Mouse (Mus musculus): ENCODE measurements around the gene Nagpa.

Nagpa gene

DNA sequence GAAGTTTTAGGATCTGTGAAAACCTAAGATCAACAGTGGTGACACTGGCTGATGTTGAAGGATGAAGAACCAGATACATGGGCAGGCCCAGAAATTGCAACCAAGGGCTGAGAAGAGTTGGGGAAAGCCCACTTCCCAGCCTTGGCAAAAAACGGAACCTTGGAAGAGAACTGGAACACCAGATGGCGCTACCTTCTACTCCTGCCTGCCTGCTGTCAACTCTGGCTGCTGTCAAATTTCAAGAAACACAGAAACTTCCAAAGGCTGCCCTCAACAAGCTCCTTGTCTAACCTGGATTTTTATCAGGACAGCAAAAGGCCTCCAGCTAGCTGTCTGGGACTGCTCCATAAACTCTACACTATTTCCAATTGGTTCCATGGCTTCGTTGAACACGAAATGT is 1.1 kb downstream of the Nagpa start:
- peak; percentile 33 for DNase-seq (ENCODE audit: extremely low spot score, low read depth, low spot score)

DNA sequence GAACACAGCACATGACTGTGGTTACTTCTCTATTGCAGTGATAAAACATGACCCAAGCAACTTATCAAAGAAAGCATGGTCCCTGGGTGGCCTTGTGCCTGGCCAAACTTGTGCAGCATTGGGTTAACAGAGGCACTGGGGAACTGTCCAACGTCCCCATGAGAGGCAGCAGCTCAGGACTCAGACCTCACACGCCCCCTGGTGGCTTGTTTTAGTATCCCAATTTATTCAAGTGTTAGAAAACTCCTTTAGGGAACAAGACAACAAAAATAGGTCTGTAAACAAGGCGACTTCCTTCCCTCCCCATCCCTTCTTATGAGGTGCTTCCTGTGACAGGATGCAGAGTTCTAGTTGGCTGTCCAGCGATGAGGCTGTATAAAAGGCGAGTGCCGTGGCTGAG is 8.7 kb downstream of the Nagpa start:
- peak; percentile 30 for DNase-seq (ENCODE audit: extremely low spot score, low read depth, low spot score)

DNA sequence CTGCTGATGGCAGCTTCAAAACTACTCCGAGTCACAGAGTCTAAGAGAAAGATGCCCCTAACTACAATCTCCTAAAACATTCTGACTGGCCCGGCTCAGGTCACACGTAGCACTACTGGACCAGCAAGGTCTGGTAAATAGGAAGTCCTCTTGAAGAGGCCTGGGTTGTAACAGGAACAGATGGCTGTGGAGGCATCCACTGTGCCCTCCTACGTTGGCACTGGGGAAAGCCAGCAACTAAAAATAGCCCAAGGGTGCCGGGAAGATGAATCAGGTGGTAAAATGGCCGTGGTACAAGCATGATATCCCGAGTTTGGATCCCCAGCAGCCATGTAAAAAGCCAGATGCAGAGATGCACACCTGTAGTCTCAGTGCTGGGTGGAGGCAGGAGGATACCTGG is 17.6 kb downstream of the Nagpa start:
- no peak for DNase-seq (ENCODE audit: extremely low spot score, low read depth, low spot score)

DNA sequence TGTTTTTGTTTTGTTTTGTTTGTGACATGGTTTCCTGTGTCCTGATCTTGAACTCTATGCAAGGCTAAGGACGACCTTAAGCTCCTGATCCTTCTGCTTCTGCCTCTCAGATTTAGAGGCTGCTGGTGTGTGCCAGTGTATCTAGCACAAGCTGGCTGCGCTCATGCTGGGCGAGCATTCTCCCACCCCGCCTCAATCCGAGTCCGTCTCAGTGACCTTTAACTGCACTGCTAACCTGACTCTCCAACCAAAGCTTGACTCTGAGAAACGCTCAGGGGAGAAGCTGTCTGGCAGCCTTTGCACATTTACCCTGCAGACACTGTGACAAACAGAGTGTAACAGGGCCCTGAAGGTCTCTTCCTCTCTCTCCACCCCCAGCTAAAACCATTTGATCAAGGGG is 18.1 kb downstream of the Nagpa start:
- no peak for DNase-seq (ENCODE audit: extremely low spot score, low read depth, low spot score)

DNA sequence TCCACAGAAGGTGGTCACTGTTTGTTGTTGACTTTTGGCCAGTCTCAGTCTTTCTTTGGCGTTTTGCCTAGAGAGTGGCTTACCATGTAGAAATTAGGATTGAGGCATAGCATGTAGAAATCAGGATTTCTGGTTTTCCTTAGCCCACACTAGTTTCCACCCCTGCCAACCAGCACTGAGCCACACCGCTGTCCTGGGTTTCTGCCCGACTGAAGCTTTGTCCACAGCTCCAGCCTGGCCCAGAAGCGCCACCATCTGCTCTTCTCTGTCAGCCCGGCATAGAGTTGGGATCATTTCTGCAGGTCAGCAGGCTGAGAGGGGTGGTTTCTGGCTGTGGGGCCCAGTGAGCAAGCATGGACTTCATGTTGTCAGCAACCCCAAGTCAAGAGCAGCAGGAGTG is 18.9 kb downstream of the Nagpa start:
- DNase-seq (ENCODE audit: extremely low spot score, low read depth, low spot score), result no peak

DNA sequence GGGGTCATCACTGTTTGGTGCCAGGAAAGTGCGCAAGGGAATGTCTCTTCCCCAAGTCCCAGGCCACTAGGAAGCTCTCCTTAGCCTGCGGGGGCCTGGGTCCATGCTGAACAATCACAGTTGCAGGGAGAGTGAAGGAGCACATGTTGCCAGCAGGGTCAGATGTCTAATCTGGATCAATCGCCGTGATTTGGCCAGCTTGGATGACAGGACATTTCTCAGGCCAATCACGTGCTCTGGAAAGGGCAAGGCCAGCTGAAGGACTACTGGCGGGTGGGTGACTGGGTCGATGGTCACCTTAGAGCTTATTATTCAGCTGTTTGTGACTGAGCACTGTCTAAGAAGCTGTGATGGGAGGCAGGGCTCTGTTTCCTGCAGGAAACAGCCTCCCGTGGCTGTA is 19.7 kb downstream of the Nagpa start:
- no peak for DNase-seq (ENCODE audit: extremely low spot score, low read depth, low spot score)

DNA sequence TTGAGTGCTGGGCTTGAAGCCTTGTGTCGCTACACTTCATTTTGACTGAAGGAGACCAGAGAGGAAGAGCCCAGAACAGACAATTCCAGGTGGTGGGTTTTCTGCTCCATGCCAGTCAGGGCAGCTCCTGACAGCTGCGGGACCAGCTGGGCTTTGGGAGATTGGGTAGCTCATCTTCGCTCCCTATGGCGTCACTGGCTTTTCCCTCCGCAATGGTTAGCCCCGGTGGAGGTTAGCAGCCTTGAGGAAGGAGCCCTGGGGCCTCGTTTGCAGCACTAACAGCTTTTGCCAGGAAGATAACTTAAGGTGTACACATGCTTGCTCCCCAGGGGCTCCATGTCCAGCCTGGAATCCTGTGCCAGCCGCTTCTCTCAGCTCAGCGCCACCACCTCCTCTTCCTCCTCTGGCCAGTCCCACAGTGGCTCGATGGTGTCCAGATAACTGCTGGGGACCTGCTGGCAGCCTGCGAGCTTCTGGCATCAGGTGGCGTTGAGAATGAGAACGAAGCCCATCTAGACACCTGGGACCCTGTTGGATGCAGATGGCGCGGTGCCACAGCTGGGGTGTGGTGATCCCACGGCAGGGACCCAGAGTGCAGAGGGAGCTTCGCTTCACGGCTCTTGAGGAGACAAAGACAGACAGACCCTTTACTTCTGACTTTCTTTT is 20.4 kb downstream of the Nagpa start:
- no peak for DNase-seq (ENCODE audit: extremely low spot score, low read depth, low spot score)

DNA sequence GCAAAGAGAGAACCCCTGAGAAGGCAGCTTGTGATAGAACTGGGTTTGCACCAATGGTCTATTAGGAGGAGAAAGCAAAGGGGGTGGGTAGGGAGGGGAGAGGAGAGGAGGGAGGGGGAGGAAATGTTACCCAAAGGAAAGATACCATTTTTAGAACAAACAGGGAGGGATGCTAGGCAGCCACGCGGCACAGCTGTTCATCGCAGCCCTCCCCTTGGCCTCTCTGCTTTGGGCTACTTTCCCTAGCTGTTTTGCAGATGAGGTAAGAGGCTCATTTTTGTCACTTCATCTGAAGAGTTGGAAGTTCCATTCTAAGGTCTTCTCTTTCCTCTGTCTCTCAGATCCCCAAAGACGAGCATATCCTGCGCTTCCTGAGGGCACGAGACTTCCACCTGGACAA is 31.2 kb downstream of the Nagpa start:
- DNase-seq (ENCODE audit: extremely low spot score, low read depth, low spot score), result no peak

DNA sequence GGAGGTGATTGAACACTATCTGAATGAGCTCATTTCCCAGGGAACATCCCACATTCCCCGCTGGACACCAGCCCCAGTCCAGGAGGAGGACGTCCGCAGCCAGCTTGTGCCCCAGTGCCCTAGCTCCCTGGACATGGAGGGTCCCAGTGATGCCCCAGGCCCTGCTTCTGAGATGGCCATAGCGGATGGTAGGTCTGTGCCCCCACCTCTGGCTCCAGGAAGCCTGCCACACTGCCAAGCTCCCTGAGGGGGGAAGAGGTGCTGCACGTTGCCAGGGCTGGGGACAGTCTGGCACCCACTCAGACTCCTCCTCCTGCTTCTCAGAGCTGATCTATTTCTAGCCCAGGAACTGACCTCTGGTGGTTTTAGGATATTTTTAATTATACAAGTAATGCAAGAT is 35.0 kb downstream of the Nagpa start:
- DNase-seq (ENCODE audit: extremely low spot score, low read depth, low spot score), result no peak

DNA sequence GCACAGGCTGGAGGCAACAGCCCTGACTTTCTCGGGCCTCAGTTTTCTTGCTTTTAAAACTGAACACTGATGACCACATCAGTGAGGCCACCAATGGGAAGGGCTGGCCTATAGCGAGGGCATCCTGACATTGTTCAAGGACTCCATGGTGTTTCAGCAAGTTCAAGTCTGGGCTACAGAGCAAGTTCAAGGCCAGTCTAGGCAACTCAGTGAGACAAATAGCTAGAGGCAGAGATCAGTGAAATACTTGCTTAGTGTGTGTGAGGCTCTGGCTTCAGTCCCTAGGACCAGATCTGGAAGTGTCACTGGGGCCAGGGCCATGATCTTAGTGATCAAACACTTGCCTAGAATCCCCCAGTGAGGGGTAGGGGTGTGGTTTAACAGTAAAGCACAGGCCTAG is 35.8 kb downstream of the Nagpa start:
- no peak for DNase-seq (ENCODE audit: extremely low spot score, low read depth, low spot score)

DNA sequence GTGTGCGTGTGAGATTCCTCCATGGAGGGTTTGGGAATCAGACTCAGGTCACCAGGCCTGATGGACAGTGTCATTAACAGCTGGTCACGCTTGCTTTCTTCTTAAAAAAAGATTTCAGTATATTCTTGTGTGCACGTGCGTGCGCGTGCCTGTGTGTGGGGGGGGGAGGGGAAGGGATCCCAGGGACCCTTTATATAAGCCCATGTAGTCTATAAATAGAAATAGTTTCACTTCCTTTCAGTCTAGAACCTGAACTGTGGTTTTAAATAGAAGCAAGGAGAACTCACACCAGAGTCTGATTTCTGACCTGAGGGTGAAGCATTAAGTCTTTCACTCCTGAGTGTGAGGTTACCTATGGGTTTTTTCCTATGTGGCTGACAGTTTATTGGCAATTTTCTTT is 39.5 kb downstream of the Nagpa start:
- no peak for DNase-seq (ENCODE audit: extremely low spot score, low read depth, low spot score)

DNA sequence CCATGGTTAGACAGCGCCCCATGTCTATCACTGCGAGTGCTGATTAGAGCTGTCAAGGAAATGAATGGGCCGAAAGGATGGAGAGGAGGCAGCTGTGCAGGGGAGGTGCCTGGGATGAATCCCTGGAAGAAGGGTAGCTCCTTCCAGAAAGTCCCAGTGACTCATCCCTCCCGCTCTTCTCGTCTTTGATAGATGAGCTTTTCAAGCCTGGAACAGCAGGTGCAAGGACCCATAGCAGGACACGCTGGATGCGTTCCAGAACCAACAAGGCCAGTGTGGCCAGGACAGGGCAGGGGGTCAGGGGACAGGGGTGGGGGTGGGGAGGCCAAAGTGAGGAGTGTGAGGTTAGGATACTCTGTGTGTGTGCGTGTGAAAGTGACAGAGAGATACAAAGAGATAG is 44.6 kb downstream of the Nagpa start:
- no peak for DNase-seq (ENCODE audit: extremely low spot score, low read depth, low spot score)

DNA sequence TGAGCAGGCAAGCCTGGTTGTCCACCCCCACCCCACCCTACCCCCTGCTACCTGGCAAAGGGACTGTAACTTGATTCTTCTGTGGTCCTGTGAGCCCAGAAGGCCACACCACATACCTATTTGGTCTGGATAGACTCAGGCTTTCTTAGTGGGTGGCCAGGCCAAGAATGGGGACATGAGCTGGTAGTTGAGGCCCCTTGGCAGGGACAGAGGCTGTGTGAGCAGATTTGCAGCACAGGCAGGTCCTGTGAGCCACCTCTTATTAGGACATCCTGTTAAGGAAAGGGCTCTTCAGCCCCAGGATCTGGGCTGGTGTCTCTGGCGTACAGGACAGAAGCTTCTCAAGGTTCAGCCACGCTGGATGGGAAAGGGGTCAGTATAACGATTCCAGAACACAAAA is 46.7 kb downstream of the Nagpa start:
- no peak for DNase-seq (ENCODE audit: extremely low spot score, low read depth, low spot score)

DNA sequence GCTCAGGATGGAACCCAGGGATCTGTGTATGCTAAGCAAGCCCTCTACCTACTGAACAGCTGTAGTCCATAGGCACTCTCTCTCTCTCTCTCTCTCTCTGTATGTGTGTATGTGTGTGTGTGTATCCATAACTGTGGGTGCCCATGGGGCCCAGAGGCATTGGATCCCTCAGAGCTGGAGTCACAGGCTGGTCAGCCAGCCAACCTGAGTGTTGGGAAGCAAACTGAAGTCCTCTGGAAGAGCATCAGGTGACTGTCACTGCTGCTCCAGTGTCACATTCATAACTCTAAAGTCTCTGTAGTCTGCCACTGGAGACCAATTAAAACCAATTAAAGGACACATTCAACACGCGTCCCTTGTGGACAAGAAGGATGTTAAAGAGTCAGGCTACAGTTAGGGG is 47.3 kb downstream of the Nagpa start:
- DNase-seq (ENCODE audit: extremely low spot score, low read depth, low spot score), result no peak

DNA sequence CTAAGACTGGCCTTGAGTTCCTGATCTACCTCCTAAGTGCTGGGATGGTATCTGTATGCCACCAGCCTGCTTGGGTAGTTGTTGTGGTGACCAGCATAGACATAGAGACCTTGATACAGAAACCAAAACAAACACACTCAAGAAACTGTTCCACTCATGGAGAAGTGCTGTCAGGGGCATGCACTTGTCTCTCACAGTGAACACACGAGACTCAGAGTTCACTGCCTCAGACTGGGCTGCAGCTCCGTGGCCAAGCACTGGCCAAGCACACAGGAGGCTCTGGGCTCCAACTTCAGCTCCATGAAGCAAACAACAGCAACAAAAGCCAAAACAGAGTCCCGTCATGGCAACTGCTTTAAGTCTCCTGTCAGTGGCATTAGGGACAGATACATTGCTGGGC is 48.8 kb downstream of the Nagpa start:
- no peak for DNase-seq (ENCODE audit: extremely low spot score, low read depth, low spot score)

DNA sequence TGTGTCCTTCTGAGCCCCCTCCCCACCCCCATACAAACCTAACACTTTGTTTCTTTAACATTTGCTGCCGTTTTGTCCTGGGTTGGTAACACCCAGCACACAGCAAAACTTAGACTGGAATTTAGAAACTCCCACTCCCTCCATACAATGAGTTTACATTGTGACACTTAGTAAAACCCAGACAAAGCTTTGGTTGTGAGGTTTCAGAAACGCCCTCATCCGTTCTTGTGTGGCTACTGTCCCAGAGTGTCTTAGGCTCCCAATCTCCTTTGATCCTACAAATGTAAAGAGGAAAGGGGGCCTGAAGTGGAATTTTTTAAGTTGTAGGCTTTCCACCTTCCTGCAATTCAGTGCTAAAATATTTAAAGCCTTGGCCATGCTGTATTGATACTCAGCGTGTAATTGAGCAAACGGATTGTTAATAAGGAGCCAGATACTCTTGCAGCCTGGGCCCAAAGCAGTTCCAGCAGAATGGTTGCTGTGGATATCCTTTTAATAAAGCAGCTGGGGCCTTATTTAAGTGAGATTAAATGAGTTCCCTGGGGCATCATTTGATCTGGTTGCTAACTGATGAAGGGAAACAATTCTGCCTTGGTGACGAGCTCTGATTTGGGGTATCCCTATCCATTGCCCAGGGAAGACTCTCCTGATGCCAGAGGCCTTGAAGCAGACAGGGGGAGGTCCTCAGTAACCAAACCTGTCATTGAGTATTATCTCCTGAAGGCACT is 50.3 kb downstream of the Nagpa start:
- DNase-seq (ENCODE audit: extremely low spot score, low read depth, low spot score), result no peak

DNA sequence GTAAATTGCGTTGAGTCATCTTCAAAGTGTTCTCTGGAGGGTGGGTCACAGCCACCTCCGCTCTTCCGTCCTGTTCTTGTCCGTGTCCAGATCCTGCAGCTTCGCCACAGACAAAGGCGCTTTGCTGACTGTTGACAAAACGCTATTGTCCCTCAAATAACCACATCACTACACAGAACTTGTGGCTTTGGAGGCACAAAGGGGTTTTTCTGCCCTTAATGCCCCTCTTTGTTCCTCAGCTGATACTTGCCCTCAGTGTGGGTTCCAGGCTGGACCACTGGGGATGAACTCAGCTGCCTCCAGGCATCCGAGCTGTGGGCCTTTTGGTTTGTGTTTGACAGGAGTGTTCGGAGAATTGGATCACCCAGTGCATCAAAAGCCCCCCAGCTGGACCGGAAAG is 53.3 kb downstream of the Nagpa start:
- DNase-seq (ENCODE audit: extremely low spot score, low read depth, low spot score), result no peak

DNA sequence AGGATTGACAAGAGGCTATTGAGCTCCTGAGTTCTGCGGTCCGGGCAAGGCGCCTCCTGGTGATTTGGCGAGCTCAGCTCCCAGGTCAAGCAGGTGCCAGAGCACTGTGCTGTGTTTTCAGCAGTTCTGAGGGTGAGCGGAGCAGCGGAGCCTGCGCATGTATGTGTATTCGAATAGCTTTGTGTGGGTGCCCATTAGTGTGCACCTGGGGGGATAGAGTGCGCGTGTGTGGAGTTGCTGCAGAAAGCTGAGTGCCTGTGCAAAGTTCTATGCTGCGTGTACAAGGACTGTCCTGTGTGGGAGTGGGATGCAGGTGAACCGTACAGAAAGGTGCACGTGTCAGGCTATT is 56.8 kb downstream of the Nagpa start, which contains the start of gene Sec14l5:
Sec14l5 (plus strand) TSS at position 73 of the 349 bp plus-strand sequence.
- DNase-seq (ENCODE audit: extremely low spot score, low read depth, low spot score), result no peak

DNA sequence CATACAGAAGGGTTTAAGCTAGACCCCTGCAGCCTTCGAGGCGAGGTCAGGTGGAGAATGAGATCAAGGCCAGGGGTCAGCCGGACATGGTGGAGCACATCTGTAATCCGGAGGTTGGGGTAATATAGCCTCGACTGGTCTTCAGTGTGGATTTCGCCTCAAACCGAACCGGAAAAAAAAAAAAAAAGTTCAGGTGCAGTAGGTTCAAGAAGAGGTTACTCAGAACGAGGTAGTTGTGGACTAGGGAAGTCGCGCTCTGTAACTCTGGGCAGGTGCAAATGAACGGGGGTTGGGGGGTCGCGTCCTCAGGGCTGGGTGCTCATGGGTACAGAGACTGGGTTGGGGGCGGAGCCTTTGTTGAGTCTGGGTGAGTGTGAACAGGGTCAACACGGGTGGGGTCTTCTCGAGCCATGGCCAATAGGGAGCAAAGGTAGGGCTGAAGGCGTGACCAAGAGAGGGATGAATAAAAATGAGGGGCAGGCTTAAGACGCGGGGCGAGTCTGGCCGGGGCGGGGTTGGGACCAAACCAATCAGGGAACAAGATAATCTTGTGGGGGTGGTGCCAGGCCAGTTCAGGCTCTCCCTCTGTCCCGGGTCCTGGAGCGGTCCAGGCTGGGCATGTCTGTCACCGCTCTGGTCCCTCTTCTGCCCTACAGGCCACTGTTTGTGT is 57.3 kb downstream of the Nagpa start:
- DNase-seq (ENCODE audit: extremely low spot score, low read depth, low spot score), result peak; percentile 35

DNA sequence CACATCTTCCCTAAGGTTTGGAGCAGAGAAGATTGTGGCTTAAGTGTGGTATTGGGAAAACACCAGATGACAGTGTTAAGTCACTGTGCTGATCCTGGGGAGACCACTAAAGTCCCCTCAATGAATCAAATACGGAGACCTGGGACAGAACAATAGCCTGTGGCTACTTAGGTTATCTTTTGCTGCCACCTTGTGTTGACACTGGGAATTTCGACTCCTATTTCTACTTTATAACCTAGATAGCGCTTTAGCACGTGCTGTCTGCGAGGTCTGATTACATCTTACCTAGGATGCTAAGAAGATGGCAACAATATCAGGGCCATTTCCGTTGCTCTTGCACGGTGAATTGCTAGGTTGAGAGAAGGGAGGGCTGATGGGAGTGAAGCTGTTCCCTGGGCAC is 58.2 kb downstream of the Nagpa start:
- DNase-seq (ENCODE audit: extremely low spot score, low read depth, low spot score), result peak; percentile 95

All from hindlimb bud, embryonic 11.5 days (tissue).